Mouse (Mus musculus) neural tube, embryonic 11.5 days (tissue): ENCODE measurements around the gene Phldb3. TPM values are rescaled to one million over a fixed set of nuclear protein-coding genes. Genes with fewer than 3 reads are reported as not detected.

ENCODE experiments used
- ATAC-seq: fragments of 200-750 bp; cut with Nextera tagmentation; 2 replicates; pipeline ENCODE4 v1.8.0; 2017; ENCODE audit warnings: moderate number of reproducible peaks, mild to moderate bottlenecking, moderate TSS enrichment, moderate library complexity; ENCODE audit not compliant: insufficient read depth, low FRiP score, low TSS enrichment
- DNase-seq: peaks from one replicate; pipeline ENCODE4 v3.0.0-alpha.2; 2015; ENCODE audit warnings: low spot score
- H3K27ac ChIP-seq: fragments of 300-500 bp; sonication (generic); 2 replicates; pipeline ENCODE4 v1.5.1; 2014; ENCODE audit warnings: low read depth, mild to moderate bottlenecking, low read length
- H3K27me3 ChIP-seq: fragments of 300-500 bp; sonication (generic); 2 replicates; pipeline ENCODE4 v1.6.1; 2014; ENCODE audit warnings: mild to moderate bottlenecking, low read length, mixed read lengths; ENCODE audit not compliant: control insufficient read depth, insufficient read depth
- H3K36me3 ChIP-seq: fragments of 300-500 bp; sonication (generic); 2 replicates; pipeline ENCODE4 v1.6.1; 2014; ENCODE audit warnings: mild to moderate bottlenecking, low read length, moderate library complexity, mixed read lengths; ENCODE audit not compliant: control insufficient read depth, insufficient read depth
- H3K4me1 ChIP-seq: fragments of 300-500 bp; sonication (generic); 2 replicates; pipeline ENCODE4 v1.6.1; 2014; ENCODE audit warnings: low read length, mixed read lengths; ENCODE audit not compliant: control insufficient read depth, insufficient read depth
- H3K4me2 ChIP-seq: fragments of 300-500 bp; sonication (generic); 2 replicates; pipeline ENCODE4 v1.6.1; 2014; ENCODE audit warnings: low read depth, mild to moderate bottlenecking, moderate library complexity
- H3K4me3 ChIP-seq: fragments of 300-500 bp; sonication (generic); 2 replicates; pipeline ENCODE4 v1.5.1; 2014; ENCODE audit warnings: low read depth, low read length
- H3K9ac ChIP-seq: fragments of 300-500 bp; sonication (generic); 2 replicates; pipeline ENCODE4 v1.6.1; 2014; ENCODE audit warnings: mild to moderate bottlenecking, low read length
- H3K9me3 ChIP-seq: fragments of 300-500 bp; sonication (generic); 2 replicates; pipeline ENCODE4 v1.6.1; 2016; ENCODE audit warnings: low read length; ENCODE audit not compliant: control insufficient read depth
- WGBS: fragments of 180-500 bp; shearing (Covaris S2); extraction: QIAGEN DNeasy Blood & Tissue Kit; methylation state at CpG from one replicate; pipeline ENCODE4 v1.1.7; 2014; 5-methylcytosine and 5-hydroxymethylcytosine counted together
- polyA plus RNA-seq: library from polyadenylated mRNA; unstranded; fragments of >200 nt; fragmentation: Nextera tagmentation; extraction: Ambion mirVana; gene quantifications from 2 replicates; pipeline ENCODE4 v1.2.1, GENCODE M21; 2014

Phldb3 gene
- polyA plus RNA-seq, 1 experiment from 2014 or later: not detected

- peaks cover 11% of the 10 kb centered on the region for H3K36me3 ChIP-seq
Measured at GRCm38 (mm10) chr7:24571071-24571470, 39.5 kb upstream of the Phldb3 start.

GRCm38 (mm10) chr7:24572455-24572854 lies 38.1 kb upstream of the Phldb3 start:
- DNase-seq (no peak), ATAC-seq (no peak)
- peaks cover 6% of the 10 kb centered on the region for H3K36me3 ChIP-seq
- no peak overlapping the region for H3K4me3 ChIP-seq
- no peak overlapping the region for H3K9ac ChIP-seq
- no peaks in the 10 kb centered on the region for H3K4me1 ChIP-seq
- no peak overlapping the region for H3K4me2 ChIP-seq
- WGBS: 51% methylated on average over 5 of the region's 5 CpGs
- H3K9me3 ChIP-seq: no peaks in the 10 kb centered on the region
- H3K27ac ChIP-seq: no peak overlapping the region
- H3K27me3 ChIP-seq: no peaks in the 10 kb centered on the region

More at GRCm38 (mm10) chr7:24571071-24571470, 39.5 kb upstream of the Phldb3 start:
- 87% methylated on average over 4 of the region's 4 CpGs for WGBS
- Histone ChIP-seq H3K4me2 (no peak overlapping the region), H3K27me3 (no peaks in the 10 kb centered on the region), H3K4me1 (no peaks in the 10 kb centered on the region), H3K27ac (no peak overlapping the region), H3K9ac (no peak overlapping the region), H3K4me3 (no peak overlapping the region), H3K9me3 (no peaks in the 10 kb centered on the region)
- DNase-seq: no peak
- no peak for ATAC-seq

GRCm38 (mm10) chr7:24574224-24574796 lies 36.3 kb upstream of the Phldb3 start:
- no peak overlapping the region for H3K9ac ChIP-seq
- H3K4me2 ChIP-seq: no peak overlapping the region
- H3K9me3 ChIP-seq: no peaks in the 10 kb centered on the region
- no peak overlapping the region for H3K27ac ChIP-seq
- H3K4me1 ChIP-seq: no peaks in the 10 kb centered on the region
- WGBS: 65% methylated on average over 12 of the region's 12 CpGs
- H3K27me3 ChIP-seq: no peaks in the 10 kb centered on the region
- no peak for ATAC-seq
- no peak overlapping the region for H3K4me3 ChIP-seq
- H3K36me3 ChIP-seq: peaks cover 3% of the 10 kb centered on the region
- DNase-seq: no peak

- Histone ChIP-seq H3K4me1 (no peaks in the 10 kb centered on the region), H3K9ac (no peak overlapping the region), H3K4me3 (no peak overlapping the region), H3K4me2 (no peak overlapping the region), H3K9me3 (no peaks in the 10 kb centered on the region), H3K27me3 (no peaks in the 10 kb centered on the region), H3K27ac (no peak overlapping the region), H3K36me3 (no peaks in the 10 kb centered on the region)
- DNase-seq: no peak
- 92% methylated on average over 10 of the region's 10 CpGs for WGBS
- ATAC-seq: no peak
Measured at GRCm38 (mm10) chr7:24577811-24578210, 32.8 kb upstream of the Phldb3 start.

- WGBS: 84% methylated on average over 6 of the region's 6 CpGs
- H3K4me1 ChIP-seq: no peaks in the 10 kb centered on the region
- no peaks in the 10 kb centered on the region; the same call in 1 of the 2 replicates for H3K36me3 ChIP-seq
- no peak overlapping the region for H3K4me3 ChIP-seq
- ATAC-seq (no peak), DNase-seq (no peak)
- no peak overlapping the region for H3K4me2 ChIP-seq
- no peak overlapping the region for H3K9ac ChIP-seq
- H3K27me3 ChIP-seq: peaks cover 29% of the 10 kb centered on the region
- H3K27ac ChIP-seq: no peak overlapping the region
- no peaks in the 10 kb centered on the region for H3K9me3 ChIP-seq
Measured at GRCm38 (mm10) chr7:24584876-24585275, 25.7 kb upstream of the Phldb3 start.

GRCm38 (mm10) chr7:24585995-24586394 lies 24.6 kb upstream of the Phldb3 start:
- Histone ChIP-seq H3K4me1 (no peaks in the 10 kb centered on the region), H3K27me3 (peaks cover 29% of the 10 kb centered on the region), H3K36me3 (no peaks in the 10 kb centered on the region; the same call in 1 of the 2 replicates), H3K4me3 (no peak overlapping the region), H3K9me3 (no peaks in the 10 kb centered on the region), H3K27ac (no peak overlapping the region), H3K9ac (no peak overlapping the region), H3K4me2 (no peak overlapping the region)
- 38% methylated on average over 10 of the region's 16 CpGs for WGBS
- DNase-seq: no peak
- no peak for ATAC-seq

- Histone ChIP-seq H3K4me3 (peak overlapping the region; percentile 41), H3K36me3 (no peaks in the 10 kb centered on the region; the same call in 1 of the 2 replicates), H3K27me3 (peaks cover 29% of the 10 kb centered on the region), H3K9ac (no peak overlapping the region; the same call in 1 of the 2 replicates), H3K4me2 (peak overlapping the region; percentile 71), H3K4me1 (no peaks in the 10 kb centered on the region), H3K27ac (no peak overlapping the region), H3K9me3 (no peaks in the 10 kb centered on the region)
- peak; percentile 48; the same call in 1 of the 2 replicates for ATAC-seq
- WGBS: 12% methylated on average over 8 of the region's 8 CpGs
- DNase-seq: no peak
Measured at GRCm38 (mm10) chr7:24586828-24587227, 23.7 kb upstream of the Phldb3 start.

GRCm38 (mm10) chr7:24587330-24588105 lies 23.0 kb upstream of the Phldb3 start, which contains the start of the genes Ethe1 and Zfp575:
Gene Ethe1 (plus strand): TSS chr7:24587543.
Gene Zfp575 (minus strand): TSS chr7:24587641.
- Histone ChIP-seq H3K9ac (peak within 1 kb of the TSS; percentile 70), H3K4me2 (peak within 1 kb of the TSS; percentile 71), H3K27me3 (peaks cover 29% of the 10 kb centered on the region), H3K4me1 (no peaks in the 10 kb centered on the region), H3K27ac (no peak within 1 kb of the TSS), H3K9me3 (no peaks in the 10 kb centered on the region), H3K36me3 (no peaks in the 10 kb centered on the region; the same call in 1 of the 2 replicates), H3K4me3 (peak within 1 kb of the TSS; percentile 41)
- ATAC-seq (peak; percentile 45), DNase-seq (peak; percentile 83)
- 7% methylated on average over 30 of the region's 30 CpGs for WGBS
